Mouse (Mus musculus) layer of hippocampus, postnatal 25 days (tissue): Measurements from ENCODE around the gene Cxcr4. TPM values are rescaled to one million over a fixed set of nuclear protein-coding genes. Genes with fewer than 3 reads are reported as not detected.

Experiments used
- DNase-seq, 2 experiments: peaks; one replicate each; pipeline ENCODE4 v3.0.0; 2022; ENCODE audit warnings: mixed read lengths in 2 of 2, low spot score in 1 of 2; ENCODE audit errors: extremely low spot score in 1 of 2
- total RNA-seq, 2 experiments: library from RNA; stranded (reverse); gene quantifications; 2 replicates each; pipeline ENCODE4 v1.2.3; 2021

The Cxcr4 gene
- total RNA-seq: 1 to 10 TPM; 7.7 to 8.9 TPM

DNA sequence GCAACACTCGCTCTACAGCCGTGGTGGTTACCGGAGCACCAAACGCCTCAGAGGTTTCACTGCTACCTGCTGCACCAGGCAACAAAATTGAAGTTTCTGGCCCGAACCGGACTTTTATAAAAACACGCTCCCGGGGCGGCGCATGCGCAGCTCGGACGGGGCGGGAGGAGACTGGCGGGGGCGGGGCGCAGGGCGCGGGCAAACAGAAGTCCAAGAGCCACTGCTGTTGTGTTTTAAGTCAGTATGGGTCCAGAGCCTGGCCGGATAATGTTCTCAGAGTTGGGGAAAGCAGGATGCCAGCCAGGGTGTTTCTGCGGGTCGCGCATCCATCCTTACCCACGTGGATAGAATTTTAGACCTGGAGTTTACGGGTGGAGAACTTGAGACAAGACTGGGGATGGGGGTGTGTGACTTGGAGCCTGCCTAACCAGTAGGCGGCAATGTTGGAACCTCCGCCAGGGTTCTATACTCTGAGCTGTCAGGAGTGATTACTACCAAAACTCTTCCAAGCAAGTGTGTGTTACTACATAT, at the start of gene Cxcr4:
Gene Cxcr4, minus strand, starts transcription at position 83 of the 531 bp plus-strand sequence.
- peak; percentile 44 to 59 for DNase-seq

DNA sequence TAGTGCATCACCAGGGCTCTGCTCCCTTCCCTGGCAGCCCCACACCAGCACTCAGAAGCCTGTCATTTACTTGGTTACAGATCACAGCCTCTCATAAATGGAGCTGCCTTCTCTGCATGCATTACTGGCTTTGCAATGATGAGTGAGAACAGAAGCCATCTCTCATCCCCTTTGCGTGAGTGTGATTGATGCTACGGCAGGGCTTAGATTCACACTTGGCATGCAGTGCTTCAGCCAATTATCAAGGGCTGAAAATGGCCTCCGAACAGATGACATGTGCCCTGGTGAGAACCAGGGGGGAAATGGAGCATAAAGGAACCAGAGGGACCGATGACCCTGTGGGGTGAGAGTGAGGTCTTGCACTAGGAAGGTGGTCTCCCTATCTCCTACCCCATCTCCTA, 47.6 kb upstream of the Cxcr4 start:
- DNase-seq: no peak

- no peak for DNase-seq
Observed at GRCm38 (mm10) chr1:128637230-128637740, 45.2 kb upstream of the Cxcr4 start.

GRCm38 (mm10) chr1:128636258-128637229, 44.5 kb upstream of the Cxcr4 start:
- no peak for DNase-seq

GRCm38 (mm10) chr1:128633711-128634379, 41.8 kb upstream of the Cxcr4 start:
- DNase-seq: no peak

DNA sequence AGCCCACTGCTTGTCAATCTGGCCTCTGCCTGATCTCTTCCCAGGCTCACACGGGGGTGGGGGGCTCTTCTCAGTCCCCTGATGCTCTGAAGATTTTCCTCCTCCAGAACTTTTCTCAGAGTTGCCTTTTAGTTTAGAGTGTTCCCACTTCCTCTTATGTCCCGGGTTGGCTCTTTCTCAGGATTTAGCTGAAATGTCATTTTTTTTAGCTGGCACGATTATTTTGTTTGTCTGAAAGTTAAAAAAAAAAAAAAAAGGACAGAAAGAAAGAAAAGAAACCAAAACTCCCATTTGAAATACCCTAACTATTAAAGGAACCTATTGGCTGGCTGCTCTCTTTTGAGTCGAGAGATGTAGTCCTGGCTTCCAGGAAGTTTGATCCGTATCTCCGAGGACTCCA, 40.4 kb upstream of the Cxcr4 start:
- DNase-seq: no peak

DNA sequence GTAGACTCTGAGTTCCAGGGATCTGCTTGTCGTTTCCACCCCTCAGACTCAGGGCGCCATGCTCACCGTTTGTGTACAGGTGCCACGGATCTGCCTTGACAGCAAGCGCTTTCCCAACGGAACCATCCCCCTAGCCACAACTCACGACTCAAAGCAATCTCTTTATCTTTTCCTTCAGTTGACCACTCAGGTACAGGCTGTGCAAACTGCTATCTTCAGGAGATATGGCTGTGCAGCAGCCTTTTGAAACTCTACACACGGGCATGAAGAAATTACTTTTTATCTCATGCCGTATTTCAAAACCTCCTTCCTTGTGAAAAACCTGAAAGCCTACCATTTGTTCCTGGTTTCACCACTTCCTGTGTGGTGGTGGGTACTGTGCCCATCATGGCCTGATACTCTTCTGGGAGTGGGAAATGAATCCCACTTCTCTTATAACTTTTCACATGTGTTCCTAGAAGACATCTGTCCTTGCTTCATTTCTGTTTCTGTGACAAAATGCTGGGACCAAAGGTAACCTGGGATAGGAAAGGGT, 34.1 kb upstream of the Cxcr4 start:
- DNase-seq: no peak

DNA sequence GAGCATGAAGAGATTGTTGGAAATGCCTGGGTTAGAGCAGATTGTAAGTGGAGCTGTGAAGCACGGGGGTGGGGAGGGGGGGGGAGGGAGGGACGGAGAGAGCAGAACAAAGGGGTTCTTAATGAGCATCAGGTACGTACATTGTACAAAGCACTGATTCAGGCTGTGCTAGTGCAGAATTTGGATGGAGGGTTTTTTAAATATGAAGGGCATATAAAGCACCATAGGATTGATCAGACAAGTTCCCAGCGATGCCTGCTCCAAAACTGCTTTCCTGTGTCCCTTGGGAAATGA, 31.4 kb upstream of the Cxcr4 start:
- no peak for DNase-seq

- DNase-seq: no peak
Observed at GRCm38 (mm10) chr1:128622867-128623593, 30.9 kb upstream of the Cxcr4 start.

- no peak for DNase-seq
Observed at GRCm38 (mm10) chr1:128617654-128618310, 25.7 kb upstream of the Cxcr4 start.

DNA sequence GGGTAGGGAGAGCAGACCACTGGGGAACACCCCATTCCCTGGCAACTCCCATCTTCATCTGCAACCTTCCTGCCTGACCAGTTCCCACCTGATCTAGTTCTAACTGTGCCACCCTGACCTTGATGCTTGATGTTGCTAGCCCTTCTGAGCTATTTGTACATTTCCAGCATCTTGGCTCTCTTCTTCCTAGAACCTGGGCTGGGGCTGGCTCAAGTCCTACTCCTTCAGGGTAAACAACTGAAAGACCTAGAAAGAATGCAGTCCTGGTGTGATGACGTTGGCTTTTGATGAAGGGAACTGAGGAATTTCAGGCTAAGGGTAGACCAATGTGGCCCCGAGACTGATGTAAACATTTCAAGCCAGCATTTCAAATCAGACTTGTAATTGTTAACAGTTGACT, 24.5 kb upstream of the Cxcr4 start:
- DNase-seq: no peak

- DNase-seq: no peak
Observed at GRCm38 (mm10) chr1:128615459-128615806, 23.3 kb upstream of the Cxcr4 start.

DNA sequence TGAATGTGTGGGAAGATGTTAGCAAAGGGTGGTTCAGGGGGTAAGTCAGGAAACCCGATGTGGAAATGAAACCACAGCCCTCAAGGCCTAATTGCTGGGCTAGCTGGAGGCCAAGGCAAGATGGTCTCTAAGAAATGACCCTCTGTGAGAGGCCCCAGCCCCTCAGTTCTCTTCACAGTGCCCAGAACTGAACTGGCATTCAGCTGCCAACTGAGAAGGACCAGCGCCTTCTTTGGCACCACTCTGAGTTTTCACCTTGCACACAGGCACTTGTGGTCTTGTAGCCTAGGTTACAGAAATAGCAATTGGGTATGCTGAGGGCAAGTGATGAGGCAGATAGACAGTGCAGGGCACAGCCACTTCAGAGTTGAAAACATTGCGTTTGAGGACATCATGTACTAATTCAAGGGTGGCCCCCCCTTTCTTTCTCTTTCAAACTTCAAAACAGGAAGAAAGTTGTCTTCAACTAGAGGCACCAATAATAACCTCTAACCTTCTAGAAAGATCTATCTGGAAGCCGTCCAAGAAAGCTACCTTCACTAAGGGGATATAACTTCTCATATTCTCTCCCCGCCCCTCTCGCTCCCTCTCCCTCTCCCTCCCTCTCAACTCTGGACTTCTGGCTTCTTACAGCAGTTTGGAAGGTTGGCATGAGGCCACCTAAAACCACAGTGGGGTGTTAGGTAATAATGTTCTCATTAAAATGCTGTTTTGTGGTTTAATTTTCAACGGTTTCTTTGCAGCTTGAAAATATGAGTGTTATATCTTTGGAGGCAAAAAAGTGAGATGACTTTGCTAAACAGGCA, 22.8 kb upstream of the Cxcr4 start:
- DNase-seq: no peak

- DNase-seq: no peak
Observed at GRCm38 (mm10) chr1:128608119-128608518, 16.0 kb upstream of the Cxcr4 start.

DNA sequence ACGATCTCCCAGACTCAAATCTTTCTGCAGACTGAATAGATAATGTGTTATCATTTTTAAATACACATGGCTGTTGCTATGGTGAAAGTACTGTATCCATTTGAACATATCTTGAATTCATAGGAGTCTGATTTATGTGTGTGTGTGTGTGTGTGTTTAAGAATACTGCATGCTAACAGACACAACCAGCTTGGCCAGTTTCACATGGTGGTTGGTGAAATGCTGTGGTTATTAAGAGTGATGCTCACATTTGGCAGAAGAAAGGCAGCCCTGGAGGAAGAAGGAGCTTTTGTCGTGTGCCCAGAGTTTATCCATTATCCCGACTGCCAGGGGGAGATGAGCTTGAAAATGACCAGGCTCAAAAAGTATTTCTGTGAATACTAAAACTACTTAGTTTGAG, 15.3 kb upstream of the Cxcr4 start:
- DNase-seq: no peak

- no peak for DNase-seq
Observed at GRCm38 (mm10) chr1:128605794-128606193, 13.7 kb upstream of the Cxcr4 start.

GRCm38 (mm10) chr1:128602688-128603385, 10.7 kb upstream of the Cxcr4 start:
- DNase-seq: no peak

- DNase-seq: no peak
Observed at GRCm38 (mm10) chr1:128602018-128602687, 10.1 kb upstream of the Cxcr4 start.
